Mouse (Mus musculus) lung, postnatal 10 days (tissue): ENCODE data around the gene Pnldc1.
"Not testable (repeated sequence)": the region's sequence is repeated elsewhere in the genome, so short reads cannot be mapped to it uniquely, and the experiment has no call there.

Experiments used
- DNase-seq: peaks from one replicate; pipeline ENCODE4 v3.0.0; 2021

Gene Pnldc1

DNA sequence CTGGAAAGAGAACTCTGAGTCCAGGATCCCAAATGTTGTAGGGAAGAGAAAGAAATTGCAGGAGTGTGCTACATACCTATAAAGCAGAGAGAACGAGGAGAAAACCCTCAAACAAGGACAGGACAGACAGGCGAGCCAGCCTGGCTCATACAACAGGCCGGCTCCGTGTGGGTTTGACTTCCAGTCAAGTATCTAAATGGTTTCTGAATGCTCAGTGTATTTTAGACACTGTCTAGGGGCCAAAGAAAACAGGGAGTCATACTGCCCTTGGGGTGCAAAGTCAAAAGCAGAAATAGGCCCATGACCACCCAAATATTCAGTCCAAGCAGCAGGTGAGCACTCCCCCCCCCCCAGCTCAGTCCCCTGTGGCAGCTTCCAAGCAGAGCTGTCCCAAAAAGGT is 4.2 kb downstream of the Pnldc1 start:
- DNase-seq = no peak

- no peak for DNase-seq
Observed at GRCm38 (mm10) chr17:12904349-12904748, 5.7 kb downstream of the Pnldc1 start.

DNA sequence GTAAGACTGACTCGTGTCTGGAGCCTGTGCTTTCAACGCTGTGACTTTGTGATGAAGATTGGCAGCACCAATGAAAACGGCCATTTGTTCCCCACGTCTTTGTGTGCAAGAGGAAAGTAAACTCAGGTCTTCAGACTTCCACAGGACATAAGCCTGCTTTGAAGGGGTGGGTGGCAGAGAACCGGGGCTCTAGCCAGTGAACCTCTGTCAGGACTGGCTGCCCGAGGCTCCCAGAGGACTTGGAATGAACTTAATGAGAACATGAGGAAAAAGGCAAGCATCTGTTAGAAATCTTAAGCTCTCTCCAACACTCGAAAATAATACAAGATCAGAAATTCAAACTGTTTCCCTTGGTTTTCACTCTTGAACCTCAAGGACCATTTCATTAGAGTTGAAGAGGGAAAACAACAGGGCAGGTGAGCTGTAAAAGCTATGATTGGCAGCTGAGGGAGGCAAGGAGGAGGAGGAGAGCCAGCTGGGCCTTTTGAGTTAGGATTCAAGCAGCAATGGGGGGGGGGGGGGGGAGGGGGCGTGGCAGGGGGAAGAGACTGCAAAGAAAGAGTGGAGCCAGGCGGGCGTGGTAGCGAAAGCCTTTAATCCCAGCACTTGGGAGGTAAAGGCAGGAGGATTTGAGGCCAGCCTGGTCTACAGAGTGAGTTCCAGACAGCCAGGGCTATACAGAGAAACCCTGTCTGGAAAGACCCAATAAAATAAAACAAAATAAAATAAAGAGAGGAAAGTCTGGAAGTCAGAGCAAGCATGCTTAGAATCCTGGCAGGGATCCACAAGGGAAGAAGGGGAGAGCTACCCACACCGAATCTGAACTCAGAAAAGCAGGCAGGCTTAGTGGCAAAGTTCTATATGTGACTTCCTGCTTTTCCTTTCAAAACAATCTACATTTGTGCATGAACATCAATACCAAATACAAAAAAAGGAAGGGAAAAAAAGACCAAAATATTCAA is 6.4 kb downstream of the Pnldc1 start:
- peak; percentile 44 for DNase-seq

- DNase-seq = no peak
Observed at GRCm38 (mm10) chr17:12902291-12902690, 7.7 kb downstream of the Pnldc1 start.

- not testable (repeated sequence) for DNase-seq
Observed at GRCm38 (mm10) chr17:12898607-12899006, 11.4 kb downstream of the Pnldc1 start.

- DNase-seq = no peak
Observed at GRCm38 (mm10) chr17:12897674-12898073, 12.4 kb downstream of the Pnldc1 start.

DNA sequence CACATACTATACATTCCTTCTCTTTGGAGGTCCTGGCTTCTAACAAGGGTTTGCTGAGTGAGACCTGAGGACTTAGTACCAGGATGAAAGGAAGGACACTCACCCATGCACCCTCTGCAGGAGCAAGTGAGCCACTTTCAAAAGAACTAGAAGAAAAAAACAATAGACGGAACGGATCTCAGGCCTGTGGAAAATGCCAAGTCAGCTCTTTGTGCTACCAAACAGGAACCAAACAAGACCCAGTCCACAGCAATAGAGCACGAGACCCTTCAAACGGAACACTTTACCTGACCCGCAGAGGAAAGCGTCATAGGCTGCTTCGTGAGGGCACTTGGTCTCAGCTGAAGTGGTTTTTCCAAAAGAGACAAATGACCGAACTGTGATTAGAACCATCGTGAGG is 18.0 kb downstream of the Pnldc1 start:
- no peak for DNase-seq

DNA sequence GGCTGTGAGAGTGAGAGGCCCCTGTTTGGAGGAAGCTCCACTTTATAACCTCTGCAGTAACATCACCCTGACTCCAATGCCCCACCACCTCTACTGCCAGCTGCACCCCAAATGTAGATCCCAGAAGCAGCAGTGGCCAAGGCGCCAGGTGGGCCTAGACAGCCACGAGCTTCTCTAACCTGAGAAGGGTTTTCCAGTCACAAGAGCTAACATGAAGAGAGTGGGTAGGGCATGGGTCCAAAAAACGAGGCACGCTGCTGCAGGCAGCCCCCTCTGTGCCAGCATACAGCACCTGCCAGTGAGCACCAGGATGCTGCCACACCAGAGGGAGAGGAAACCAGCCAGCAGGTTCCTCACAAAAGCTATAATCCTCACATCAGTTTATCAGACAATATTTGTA is 19.0 kb downstream of the Pnldc1 start:
- DNase-seq = no peak

DNA sequence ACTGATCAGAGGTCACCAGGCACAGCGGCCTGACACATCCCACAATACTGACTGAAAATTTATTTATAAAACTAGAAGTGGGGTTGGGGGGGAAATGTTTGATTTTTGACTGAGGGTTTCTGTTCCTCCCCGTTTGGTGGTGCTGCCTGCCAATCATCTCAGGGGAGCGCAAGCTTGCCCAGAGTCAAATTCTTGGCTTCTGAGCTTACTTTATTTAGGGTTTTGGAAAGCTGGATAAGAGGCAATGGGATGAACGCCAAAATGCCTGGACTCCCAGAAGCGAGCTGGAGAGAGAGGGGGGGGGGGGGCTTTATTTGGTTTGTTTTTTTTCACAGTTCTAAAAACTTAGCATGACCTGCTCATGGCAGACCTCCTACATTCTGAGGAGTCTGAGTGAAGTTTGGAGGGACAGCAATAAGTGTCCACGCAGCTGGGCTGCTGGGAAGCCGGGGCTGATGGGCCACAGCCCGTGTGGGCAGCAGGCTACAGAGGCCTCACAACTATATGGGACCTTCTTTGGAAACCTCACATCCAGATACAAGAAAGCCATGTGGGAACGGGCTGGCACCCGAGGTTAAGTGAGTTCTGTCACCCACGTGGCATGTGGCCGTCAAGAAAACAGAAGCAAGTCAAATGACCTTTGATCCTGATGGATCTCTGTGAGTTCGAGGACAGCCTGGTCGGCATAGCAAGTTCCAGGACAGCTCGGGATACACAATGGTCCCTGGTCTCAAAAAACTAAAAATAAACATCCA is 22.8 kb downstream of the Pnldc1 start:
- DNase-seq = peak; percentile 61

DNA sequence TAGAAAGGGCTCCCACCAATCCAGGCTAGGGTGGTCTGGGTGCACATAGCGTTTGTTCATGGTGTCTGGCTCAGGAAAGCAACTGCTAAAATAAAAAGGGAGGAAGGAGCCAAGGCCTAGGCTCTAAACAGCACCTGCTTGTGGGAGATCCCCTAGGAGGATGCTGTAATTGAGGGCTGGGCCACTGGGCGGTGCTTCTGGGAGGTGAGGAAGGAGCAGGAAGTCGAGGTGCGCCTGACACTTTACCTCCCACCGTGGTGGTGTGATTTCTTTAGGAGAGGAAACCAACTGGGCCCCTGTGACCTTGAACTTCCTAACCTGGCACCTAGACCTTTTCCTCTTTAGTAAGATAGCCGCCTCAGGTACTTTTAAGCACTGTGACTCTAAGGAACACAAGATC is 23.4 kb downstream of the Pnldc1 start:
- no peak for DNase-seq

DNA sequence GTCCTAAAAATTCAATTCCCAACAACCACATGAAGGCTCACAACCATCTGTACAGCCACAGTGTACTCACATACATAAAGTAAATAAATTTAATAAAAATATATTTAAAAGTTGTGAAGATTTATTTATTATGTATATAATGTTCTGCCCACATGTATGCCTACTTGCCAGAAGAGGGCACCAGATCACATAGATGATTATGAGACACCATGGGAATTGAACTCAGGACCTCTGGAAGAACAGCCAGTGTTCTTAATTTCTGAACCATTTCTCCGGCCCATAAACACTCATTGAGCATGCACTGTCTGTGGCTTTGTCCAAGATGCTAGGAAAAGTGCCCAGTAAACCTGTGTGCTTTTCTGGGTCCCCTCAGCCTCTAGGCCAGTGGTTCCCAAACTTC is 28.8 kb downstream of the Pnldc1 start:
- no peak for DNase-seq

DNA sequence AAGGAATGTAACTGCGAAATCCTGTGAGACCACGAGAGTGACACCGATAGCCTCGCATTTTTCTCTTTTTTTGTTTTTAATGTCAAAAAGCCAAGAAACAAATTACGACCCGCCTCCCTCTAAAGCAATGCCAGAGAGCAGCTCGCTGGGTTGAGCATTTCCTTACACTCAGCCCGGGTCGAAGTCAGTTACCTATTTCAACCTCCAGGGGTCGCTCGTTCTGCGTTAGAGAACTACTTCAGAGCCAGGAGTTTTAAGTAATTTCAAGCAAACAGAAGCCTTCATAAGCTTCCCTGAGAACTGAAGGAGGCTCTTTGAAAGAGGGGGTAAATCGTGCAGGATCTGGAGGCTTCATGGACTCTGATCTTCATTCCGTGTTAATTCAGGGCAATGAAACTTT is 29.9 kb downstream of the Pnldc1 start:
- DNase-seq = peak; percentile 90

GRCm38 (mm10) chr17:12875734-12876133 is 34.3 kb downstream of the Pnldc1 start, which contains the start of gene Mrgprh:
TSS of gene Mrgprh (plus strand) at chr17:12876034.
- DNase-seq = no peak

- DNase-seq = no peak
Observed at GRCm38 (mm10) chr17:12872275-12873028, 37.6 kb downstream of the Pnldc1 start.

- DNase-seq = no peak
Observed at GRCm38 (mm10) chr17:12868640-12869039, 41.4 kb downstream of the Pnldc1 start.

DNA sequence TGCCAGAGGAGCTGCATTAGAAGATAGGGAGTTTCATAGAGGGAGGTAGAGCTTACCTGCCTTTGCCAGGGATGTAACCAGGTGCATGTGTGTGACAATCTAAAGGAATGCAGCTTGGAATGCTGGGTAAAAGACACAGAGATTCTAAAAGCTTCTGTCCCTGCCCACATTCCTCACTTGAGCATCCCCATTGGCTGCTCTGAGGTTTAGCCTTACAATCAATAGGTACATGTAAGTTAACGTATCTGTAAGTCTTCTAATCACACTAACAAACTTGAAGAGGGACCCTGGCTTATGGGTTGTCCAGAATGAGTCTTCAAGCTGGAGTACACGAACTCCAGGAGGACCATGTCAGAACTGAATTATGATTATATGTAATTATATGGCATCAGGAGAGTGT is 42.0 kb downstream of the Pnldc1 start, which contains the start of gene Mas1:
Gene Mas1 (minus strand): TSS at position 101 of the 400 bp plus-strand sequence.
- no peak for DNase-seq

GRCm38 (mm10) chr17:12866853-12867252 is 43.2 kb downstream of the Pnldc1 start:
- no peak for DNase-seq

- no peak for DNase-seq
Observed at GRCm38 (mm10) chr17:12865407-12865806, 44.6 kb downstream of the Pnldc1 start.

DNA sequence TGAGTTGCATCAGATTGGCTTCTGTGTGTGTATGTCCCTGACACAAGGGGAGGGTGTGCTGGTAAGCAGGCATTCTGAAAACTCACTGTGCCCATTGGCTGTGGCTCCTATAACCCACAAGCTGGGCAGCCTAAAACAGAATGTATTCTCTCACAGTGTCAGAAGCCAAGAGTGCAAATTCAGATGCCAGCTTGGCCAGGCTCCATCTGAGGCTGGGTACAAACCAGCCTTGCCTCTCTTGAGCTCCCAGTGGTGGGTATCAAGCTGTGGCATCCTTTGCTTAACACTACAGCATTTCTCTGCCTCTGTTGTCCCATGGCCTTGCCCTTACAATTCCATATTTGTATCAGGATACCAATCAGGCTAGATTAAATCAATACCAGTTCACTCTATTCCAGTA is 45.9 kb downstream of the Pnldc1 start:
- no peak for DNase-seq

DNA sequence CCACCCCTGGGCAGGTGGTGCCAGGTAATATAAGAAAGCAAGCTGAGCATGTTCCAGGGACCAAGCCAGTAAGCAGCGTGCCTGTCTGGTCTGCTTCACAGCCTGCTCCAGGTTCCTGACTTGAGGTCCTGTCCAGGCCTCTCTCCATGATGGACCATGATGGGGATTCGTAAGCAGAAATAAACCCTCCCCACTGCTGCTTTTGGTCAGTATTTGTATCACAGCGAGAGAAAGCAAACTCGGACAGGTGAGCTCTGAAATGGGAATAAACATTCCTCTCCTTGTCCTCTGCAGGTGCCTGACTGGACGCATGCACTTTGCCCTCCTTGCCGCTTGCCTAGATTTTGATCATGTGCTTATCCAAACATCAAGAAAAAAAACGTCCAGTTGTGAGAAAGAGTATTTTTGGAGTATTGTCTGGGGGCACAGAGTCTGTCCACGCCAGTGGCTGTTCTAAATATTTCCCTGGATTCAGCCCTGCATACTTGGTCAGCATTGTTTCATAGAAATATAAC is 51.0 kb downstream of the Pnldc1 start:
- DNase-seq = no peak

DNA sequence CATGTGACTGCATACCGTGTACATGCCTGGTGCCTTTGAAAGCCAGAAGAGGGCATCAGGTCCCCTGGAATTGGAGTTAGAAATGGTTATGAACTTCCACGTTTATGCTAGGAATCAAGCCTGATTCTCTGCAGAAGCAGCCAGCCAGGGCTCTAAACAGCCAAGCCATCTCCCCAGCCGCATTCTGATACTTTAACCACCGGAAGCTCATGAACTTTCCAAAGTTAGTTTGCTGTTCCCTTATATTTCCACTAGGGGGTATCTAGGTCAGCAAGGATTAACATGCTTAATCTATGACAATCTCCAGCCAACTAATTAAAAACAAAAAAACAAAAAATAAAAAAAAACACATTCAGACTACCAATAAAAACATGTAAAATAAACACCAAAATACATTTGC is 52.0 kb downstream of the Pnldc1 start:
- DNase-seq = peak; percentile 18

DNA sequence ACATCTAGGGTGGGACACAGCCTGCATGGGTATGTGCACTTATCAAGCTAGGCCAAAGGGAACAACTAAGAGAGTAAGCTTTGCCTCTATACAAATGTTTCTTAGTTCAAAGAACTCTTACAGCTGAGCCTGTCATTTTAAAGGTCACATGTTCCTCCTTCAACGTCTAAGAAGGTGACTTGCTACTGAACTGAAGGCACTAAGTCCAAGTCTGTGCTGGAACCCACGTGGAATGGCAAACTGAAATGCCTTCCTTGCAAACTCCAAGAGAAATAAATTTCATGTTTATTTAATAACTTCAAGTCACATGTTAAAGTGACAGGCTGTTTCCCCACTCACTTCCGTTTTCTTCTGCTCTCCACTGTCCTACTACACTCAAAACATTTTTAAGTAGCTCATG is 52.6 kb downstream of the Pnldc1 start:
- no peak for DNase-seq

DNA sequence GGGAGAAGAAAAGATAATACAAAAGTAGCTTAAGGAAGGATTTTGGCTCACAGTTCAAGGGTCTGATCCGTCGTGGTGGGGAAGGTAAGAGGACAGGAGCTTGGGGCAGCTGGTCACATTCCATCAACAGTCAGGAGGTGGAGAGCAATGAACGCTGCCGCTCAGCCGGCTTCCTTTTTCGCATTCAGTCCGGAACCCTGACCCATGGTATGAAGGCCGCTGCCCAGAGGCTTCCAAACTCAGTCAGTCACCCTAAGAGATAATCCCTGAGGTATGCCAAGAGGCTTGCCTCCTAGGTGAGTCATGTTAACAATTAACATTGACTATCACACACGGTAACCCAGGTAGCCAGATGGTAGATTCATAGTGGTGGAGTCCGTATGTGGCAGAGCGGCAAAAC is 55.6 kb downstream of the Pnldc1 start:
- DNase-seq = no peak
